Mouse (Mus musculus) C2C12 (cell line): ENCODE results near the gene Uck2. TPM values are rescaled to one million over a fixed set of nuclear protein-coding genes. Genes with fewer than 3 reads are reported as not detected.

Source experiments
- H3K27me3 ChIP-seq: one replicate; pipeline ENCODE4 v1.6.1; 2011; ENCODE audit not compliant: control insufficient read depth, insufficient read depth, insufficient read length
- H3K36me3 ChIP-seq: one replicate; pipeline ENCODE4 v1.6.1; 2011; ENCODE audit not compliant: control insufficient read depth, insufficient read depth
- H3K4me3 ChIP-seq: one replicate; pipeline ENCODE4 v1.5.1; 2011; ENCODE audit warnings: mild to moderate bottlenecking, control low read depth; ENCODE audit not compliant: poor library complexity, insufficient read depth, severe bottlenecking
- H3K79me2 ChIP-seq: one replicate; pipeline ENCODE4 v1.6.1; 2011; ENCODE audit not compliant: control insufficient read depth, insufficient read depth
- H3K79me3 ChIP-seq: one replicate; pipeline ENCODE4 v1.6.1; 2011; ENCODE audit warnings: low read depth, control low read depth
- H3ac ChIP-seq: one replicate; pipeline ENCODE3; 2011; ENCODE audit warnings: low read depth; ENCODE audit not compliant: control insufficient read depth, insufficient read length
- CEBPB ChIP-seq: IDR thresholded peaks from one replicate; pipeline ENCODE4 v1.6.1; 2011; ENCODE audit warnings: low read depth, mild to moderate bottlenecking, control low read depth, moderate library complexity
- CTCF ChIP-seq: IDR thresholded peaks from one replicate; pipeline ENCODE4 v1.5.1; 2011; ENCODE audit not compliant: control insufficient read depth, insufficient read depth, insufficient read length
- FOSL1 ChIP-seq: IDR thresholded peaks from one replicate; pipeline ENCODE4 v1.8.0; 2011; ENCODE audit warnings: mild to moderate bottlenecking, low read length; ENCODE audit not compliant: poor library complexity, insufficient read depth, severe bottlenecking
- MAX ChIP-seq: IDR thresholded peaks from one replicate; pipeline ENCODE4 v1.6.1; 2011; ENCODE audit warnings: mild to moderate bottlenecking, control low read depth
- MYOD1 ChIP-seq: IDR thresholded peaks from one replicate; pipeline ENCODE4 v1.6.1; 2011; ENCODE audit warnings: low read depth; ENCODE audit not compliant: control insufficient read depth, insufficient read length
- MYOG ChIP-seq: IDR thresholded peaks from one replicate; pipeline ENCODE4 v1.6.1; 2011; ENCODE audit not compliant: control insufficient read depth, insufficient read length; ENCODE audit errors: extremely low read depth
- USF1 ChIP-seq: IDR thresholded peaks from one replicate; pipeline ENCODE4 v1.6.1; 2011; ENCODE audit warnings: low read depth, mild to moderate bottlenecking, control low read depth, moderate library complexity
- polyA plus RNA-seq: library from polyadenylated mRNA; unstranded; fragments of >200 nt; fragmentation: generic; extraction: Trizol; gene quantifications from one replicate; pipeline ENCODE4 v1.2.1, GENCODE M21; 2012; ENCODE audit warnings: missing spikeins

Uck2 gene
- polyA plus RNA-seq, 1 experiment: 104 TPM

GRCm38 (mm10) chr1:167274646-167275390 lies 10.3 kb downstream of the Uck2 start:
- Histone ChIP-seq H3ac (no peak overlapping the region), H3K27me3 (no peaks in the 10 kb centered on the region), H3K79me2 (peaks cover 96% of the 10 kb centered on the region), H3K36me3 (peaks cover 15% of the 10 kb centered on the region), H3K4me3 (no peak overlapping the region), H3K79me3 (peaks cover 88% of the 10 kb centered on the region)
- TF ChIP-seq MYOG: no peak
- TF ChIP-seq USF1: no peak
- TF ChIP-seq CEBPB: no peak
- no peak for TF ChIP-seq MAX
- TF ChIP-seq FOSL1: no peak
- no peak for TF ChIP-seq CTCF
- TF ChIP-seq MYOD1: no peak

- Histone ChIP-seq H3K27me3 (no peaks in the 10 kb centered on the region), H3K36me3 (peaks cover 8% of the 10 kb centered on the region), H3ac (no peak overlapping the region), H3K4me3 (no peak overlapping the region), H3K79me3 (peaks cover 87% of the 10 kb centered on the region), H3K79me2 (peaks cover 96% of the 10 kb centered on the region)
- TF ChIP-seq CEBPB: no peak
- no peak for TF ChIP-seq MYOG
- no peak for TF ChIP-seq MYOD1
- TF ChIP-seq MAX: no peak
- no peak for TF ChIP-seq CTCF
- TF ChIP-seq USF1: no peak
- TF ChIP-seq FOSL1: no peak
Measured at GRCm38 (mm10) chr1:167273380-167274163, 11.5 kb downstream of the Uck2 start.

- Histone ChIP-seq H3K36me3 (peaks cover 8% of the 10 kb centered on the region), H3K4me3 (no peak overlapping the region), H3K79me2 (peaks cover 96% of the 10 kb centered on the region), H3ac (no peak overlapping the region), H3K27me3 (no peaks in the 10 kb centered on the region), H3K79me3 (peaks cover 88% of the 10 kb centered on the region)
- TF ChIP-seq FOSL1 (no peak), MAX (no peak), USF1 (no peak), MYOD1 (no peak), CEBPB (no peak), MYOG (no peak), CTCF (no peak)
Measured at GRCm38 (mm10) chr1:167271841-167272240, 13.3 kb downstream of the Uck2 start.

- peaks cover 88% of the 10 kb centered on the region for H3K79me3 ChIP-seq
- H3ac ChIP-seq: peak overlapping the region; percentile 30
- no peaks in the 10 kb centered on the region for H3K27me3 ChIP-seq
- no peak overlapping the region for H3K4me3 ChIP-seq
- H3K79me2 ChIP-seq: peaks cover 96% of the 10 kb centered on the region
- H3K36me3 ChIP-seq: peaks cover 8% of the 10 kb centered on the region
- TF ChIP-seq USF1 (no peak), CTCF (no peak)
Measured at GRCm38 (mm10) chr1:167271304-167271703, 13.8 kb downstream of the Uck2 start.

- TF ChIP-seq USF1 (peak; percentile 93), CTCF (no peak), MYOD1 (no peak), CEBPB (no peak), MYOG (no peak), MAX (peak; percentile 17), FOSL1 (no peak)
- Histone ChIP-seq H3K36me3 (peaks cover 8% of the 10 kb centered on the region), H3K27me3 (no peaks in the 10 kb centered on the region), H3K4me3 (peak overlapping the region; percentile 6), H3K79me3 (peaks cover 88% of the 10 kb centered on the region), H3ac (peak overlapping the region; percentile 30), H3K79me2 (peaks cover 96% of the 10 kb centered on the region)
Measured at GRCm38 (mm10) chr1:167270342-167271111, 14.6 kb downstream of the Uck2 start.
